Mouse (Mus musculus): ENCODE measurements around the gene Trub1. TPM values are rescaled to one million over a fixed set of nuclear protein-coding genes. Genes with fewer than 3 reads are reported as not detected.

Gene Trub1
- polyA plus RNA-seq, 1 experiment = 25.9 TPM

- Histone ChIP-seq H3K4me1 (ENCODE audit: control insufficient read depth, insufficient read depth, low read length) (no peaks in the 10 kb centered on the region), H3K4me3 (ENCODE audit: insufficient read depth, low read length) (no peak overlapping the region), H3K27ac (ENCODE audit: insufficient read depth, low read length) (no peak overlapping the region)
- no peak for TF ChIP-seq CTCF (IDR thresholded peaks at IDR 0.05; ENCODE audit: extremely low read depth, insufficient read depth, low read length)
Observed at GRCm38 (mm10) chr19:57534262-57534661, 81.5 kb downstream of the Trub1 start.

- Histone ChIP-seq H3K4me3 (ENCODE audit: insufficient read depth, low read length) (no peak overlapping the region), H3K4me1 (ENCODE audit: control insufficient read depth, insufficient read depth, low read length) (no peaks in the 10 kb centered on the region), H3K27ac (ENCODE audit: insufficient read depth, low read length) (no peak overlapping the region)
- TF ChIP-seq POLR2A (IDR thresholded peaks at IDR 0.05; ENCODE audit: extremely low read depth, insufficient read depth, low read length) = no peak
- TF ChIP-seq CTCF (IDR thresholded peaks at IDR 0.05; ENCODE audit: extremely low read depth, insufficient read depth, low read length) = no peak
Observed at GRCm38 (mm10) chr19:57536512-57536911, 83.8 kb downstream of the Trub1 start.

- Histone ChIP-seq H3K27ac (ENCODE audit: insufficient read depth, low read length) (no peak overlapping the region), H3K4me3 (ENCODE audit: insufficient read depth, low read length) (no peak overlapping the region), H3K4me1 (ENCODE audit: control insufficient read depth, insufficient read depth, low read length) (no peaks in the 10 kb centered on the region)
- no peak for TF ChIP-seq POLR2A (IDR thresholded peaks at IDR 0.05; ENCODE audit: extremely low read depth, insufficient read depth, low read length)
- TF ChIP-seq CTCF (IDR thresholded peaks at IDR 0.05; ENCODE audit: extremely low read depth, insufficient read depth, low read length) = no peak
Observed at GRCm38 (mm10) chr19:57537510-57538182, 84.9 kb downstream of the Trub1 start.

GRCm38 (mm10) chr19:57540118-57540517 lies 87.4 kb downstream of the Trub1 start:
- H3K4me3 ChIP-seq (ENCODE audit: insufficient read depth, low read length) = no peak overlapping the region
- peaks cover 8% of the 10 kb centered on the region for H3K4me1 ChIP-seq (ENCODE audit: control insufficient read depth, insufficient read depth, low read length)
- no peak overlapping the region for H3K27ac ChIP-seq (ENCODE audit: insufficient read depth, low read length)
- TF ChIP-seq CTCF (IDR thresholded peaks at IDR 0.05; ENCODE audit: extremely low read depth, insufficient read depth, low read length) = no peak
- TF ChIP-seq POLR2A (IDR thresholded peaks at IDR 0.05; ENCODE audit: extremely low read depth, insufficient read depth, low read length) = no peak

Other genes starting within 250 kb of the Trub1 start
- 50.0 and 50.5 TPM in 2 replicates for gene Ablim1, start 138.0 kb upstream of the Trub1 start, polyA plus RNA-seq (2012; rRNA removed)
- 16.8 and 16.9 TPM in 2 replicates for gene Fam160b1, start 92.2 kb upstream of the Trub1 start, polyA plus RNA-seq (2012; rRNA removed)
- 34.5 and 35.5 TPM in 2 replicates for gene Atrnl1, start 158.1 kb downstream of the Trub1 start, polyA plus RNA-seq (2012; rRNA removed)

Data from cortical plate, adult 2 months (tissue).